Mouse (Mus musculus): ENCODE results near the gene Thbs4. TPM values are rescaled to one million over a fixed set of nuclear protein-coding genes. Genes with fewer than 3 reads are reported as not detected.
A peak's percentile ranks its signal among the peaks of the same experiment; 100 is the strongest.

The Thbs4 gene
- total RNA-seq, 2 experiments from 2014 or later: 23.1 to 24.3 TPM

GRCm38 (mm10) chr13:92721006-92721405 is 73.6 kb downstream of the Thbs4 start:
- no peak for DNase-seq (ENCODE audit: low spot score in 2 of 2)

- DNase-seq (ENCODE audit: low spot score in 2 of 2): no peak
Observed at GRCm38 (mm10) chr13:92717851-92718665, 76.6 kb downstream of the Thbs4 start.

- DNase-seq (ENCODE audit: low spot score in 2 of 2): no peak
Observed at GRCm38 (mm10) chr13:92712619-92713018, 82.0 kb downstream of the Thbs4 start.

- no peak for DNase-seq (ENCODE audit: low spot score in 2 of 2)
Observed at GRCm38 (mm10) chr13:92711821-92712220, 82.8 kb downstream of the Thbs4 start.

- no peak for DNase-seq (ENCODE audit: low spot score in 2 of 2)
Observed at GRCm38 (mm10) chr13:92710361-92710760, 84.3 kb downstream of the Thbs4 start.

GRCm38 (mm10) chr13:92709535-92709934 is 85.1 kb downstream of the Thbs4 start:
- DNase-seq (ENCODE audit: low spot score in 2 of 2): no peak

GRCm38 (mm10) chr13:92708466-92708865 is 86.2 kb downstream of the Thbs4 start:
- no peak for DNase-seq (ENCODE audit: low spot score in 2 of 2)

GRCm38 (mm10) chr13:92707941-92708340 is 86.7 kb downstream of the Thbs4 start:
- no peak for DNase-seq (ENCODE audit: low spot score in 2 of 2)

GRCm38 (mm10) chr13:92706342-92707061 is 88.1 kb downstream of the Thbs4 start:
- no peak for DNase-seq (ENCODE audit: low spot score in 2 of 2)

- DNase-seq (ENCODE audit: low spot score in 2 of 2): no peak
Observed at GRCm38 (mm10) chr13:92705016-92705535, 89.5 kb downstream of the Thbs4 start.

- no peak for DNase-seq (ENCODE audit: low spot score in 2 of 2)
Observed at GRCm38 (mm10) chr13:92704189-92704588, 90.4 kb downstream of the Thbs4 start.

GRCm38 (mm10) chr13:92703241-92704027 is 91.2 kb downstream of the Thbs4 start:
- DNase-seq (ENCODE audit: low spot score in 2 of 2): peak; percentile 64 to 83

- DNase-seq (ENCODE audit: low spot score in 2 of 2): no peak
Observed at GRCm38 (mm10) chr13:92702035-92702434, 92.6 kb downstream of the Thbs4 start.

Other genes starting within 250 kb of the Thbs4 start
- gene Spz1, start 218.6 kb downstream of the Thbs4 start, total RNA-seq (2021): not detected
- gene Serinc5, start 183.7 kb downstream of the Thbs4 start, total RNA-seq (2021): 10 to 100 TPM; 59.0 to 61.1 TPM
- 10 to 100 TPM; 28.3 to 31.3 TPM for gene Mtx3, start 49.9 kb upstream of the Thbs4 start, total RNA-seq (2021)

Measured in layer of hippocampus, adult 18-20 months (tissue).